Mouse (Mus musculus): ENCODE data around the gene Nebl. TPM values are rescaled to one million over a fixed set of nuclear protein-coding genes. Genes with fewer than 3 reads are reported as not detected.

Gene Nebl
- polyA plus RNA-seq, 1 experiment = 1.7 TPM

DNA sequence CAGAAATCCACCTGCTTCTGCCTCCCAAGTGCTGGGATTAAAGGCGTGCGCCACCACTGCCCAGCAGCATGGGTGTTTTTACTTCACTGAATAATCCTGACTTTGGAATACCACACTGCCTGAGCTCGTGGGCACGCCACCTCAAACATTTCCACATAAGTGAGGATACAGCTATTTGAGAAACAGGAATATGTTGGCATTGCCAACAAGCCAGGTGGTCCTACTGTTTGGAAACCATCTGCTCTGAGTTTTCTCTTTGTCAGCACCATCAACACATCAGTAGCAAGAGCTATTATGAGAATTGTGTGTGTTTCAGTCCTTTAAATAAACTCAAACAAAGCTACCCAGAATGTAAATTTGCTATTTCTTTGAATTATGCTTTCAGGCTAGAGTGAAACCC lies 192.8 kb downstream of the Nebl start:
- no peaks in the 10 kb centered on the region for H3K27me3 ChIP-seq (ENCODE audit: control insufficient read depth, insufficient read depth, low read length)
- no peaks in the 10 kb centered on the region for H3K36me3 ChIP-seq (ENCODE audit: control insufficient read depth, insufficient read depth, low read length)
- TF ChIP-seq CTCF (IDR thresholded peaks at IDR 0.05; ENCODE audit: control insufficient read depth, insufficient read depth, insufficient replicate concordance, low read depth, low read length) (no peak), POLR2A (IDR thresholded peaks at IDR 0.05; ENCODE audit: control insufficient read depth, low read depth, low read length) (no peak)
- no peak overlapping the region for H3K27ac ChIP-seq (ENCODE audit: control insufficient read depth, insufficient read depth, low read depth, low read length)
- H3K4me1 ChIP-seq (ENCODE audit: control insufficient read depth, insufficient read depth, low read length) = no peaks in the 10 kb centered on the region
- H3K4me3 ChIP-seq (ENCODE audit: control insufficient read depth, low read depth, low read length) = no peak overlapping the region

DNA sequence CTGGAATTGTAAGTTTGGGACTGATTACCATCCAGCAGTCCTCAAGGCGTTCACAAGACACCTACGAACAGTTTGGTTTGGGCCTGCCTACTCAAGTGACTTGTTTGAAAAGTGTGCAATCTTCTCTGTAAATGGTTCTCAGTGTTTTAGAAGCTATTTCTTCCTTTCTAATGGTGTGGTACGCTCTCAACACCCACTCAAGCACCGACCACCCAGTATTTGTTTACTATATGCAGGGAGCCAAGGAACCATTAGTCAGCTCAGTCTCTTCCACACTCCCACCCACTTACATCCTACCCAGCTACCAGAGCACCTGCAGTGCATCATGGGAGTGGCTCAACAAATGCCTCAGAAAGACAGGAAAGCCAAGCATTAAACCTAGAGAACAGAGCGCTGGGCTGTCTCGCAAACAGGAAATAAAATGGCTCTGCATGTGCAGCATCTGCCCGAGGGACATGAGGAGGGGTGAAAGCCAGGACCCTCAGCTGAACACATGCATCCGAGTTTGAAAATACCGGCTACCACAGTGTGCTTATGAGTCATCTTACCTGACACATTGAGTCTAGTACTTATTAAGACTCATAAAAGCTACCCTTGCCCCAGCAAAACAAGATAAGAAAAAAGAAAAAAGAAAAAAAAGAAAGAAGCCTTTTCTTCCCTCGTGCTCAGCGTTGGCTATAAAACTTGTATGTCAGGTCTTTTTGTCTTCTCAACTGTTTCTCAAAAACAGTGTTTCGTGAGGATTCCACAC lies 199.7 kb downstream of the Nebl start:
- TF ChIP-seq POLR2A (IDR thresholded peaks at IDR 0.05; ENCODE audit: control insufficient read depth, low read depth, low read length) = no peak
- TF ChIP-seq CTCF (IDR thresholded peaks at IDR 0.05; ENCODE audit: control insufficient read depth, insufficient read depth, insufficient replicate concordance, low read depth, low read length) = no peak
- no peaks in the 10 kb centered on the region; the same call in 1 of the 2 replicates for H3K4me1 ChIP-seq (ENCODE audit: control insufficient read depth, insufficient read depth, low read length)
- H3K27me3 ChIP-seq (ENCODE audit: control insufficient read depth, insufficient read depth, low read length) = no peaks in the 10 kb centered on the region
- no peak overlapping the region for H3K4me3 ChIP-seq (ENCODE audit: control insufficient read depth, low read depth, low read length)
- no peaks in the 10 kb centered on the region for H3K36me3 ChIP-seq (ENCODE audit: control insufficient read depth, insufficient read depth, low read length)
- H3K27ac ChIP-seq (ENCODE audit: control insufficient read depth, insufficient read depth, low read depth, low read length) = no peak overlapping the region

DNA sequence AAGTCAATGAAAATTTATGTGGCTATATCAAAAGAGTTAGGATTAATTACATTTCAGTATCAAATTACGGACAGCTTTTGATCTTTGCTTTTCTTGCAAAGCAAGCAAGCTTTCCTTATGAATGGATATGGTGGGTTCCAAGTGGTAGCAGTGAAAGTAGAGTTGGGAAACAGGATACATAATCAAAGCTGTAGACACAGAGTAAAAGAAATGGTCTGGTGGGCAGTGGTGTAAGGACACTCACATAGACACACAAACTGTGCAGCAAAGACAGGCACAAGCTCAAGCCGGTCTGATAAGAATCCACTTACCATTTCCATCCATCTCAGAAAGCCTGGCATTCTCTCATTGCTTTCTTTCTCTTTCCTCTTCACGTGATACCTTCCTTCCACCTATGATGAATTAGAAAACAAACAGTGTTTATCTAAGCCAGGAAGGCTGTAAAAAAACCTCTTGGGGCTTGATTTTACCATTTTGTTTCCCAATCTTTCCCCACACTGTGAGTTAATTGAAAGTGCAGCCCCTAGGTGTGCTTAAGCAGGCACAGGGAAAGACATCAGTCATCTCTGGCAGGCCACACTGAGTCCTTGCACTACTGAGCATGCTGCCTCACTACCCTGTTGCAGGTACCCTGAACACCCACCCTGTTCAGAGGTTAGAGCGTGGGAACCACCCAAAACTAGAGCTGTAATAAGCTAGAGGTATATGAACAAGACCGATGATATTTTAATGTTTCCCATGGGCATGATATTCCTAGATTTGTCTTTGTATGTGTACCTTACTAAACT lies 205.3 kb downstream of the Nebl start:
- no peaks in the 10 kb centered on the region for H3K27me3 ChIP-seq (ENCODE audit: control insufficient read depth, insufficient read depth, low read length)
- no peak overlapping the region for H3K4me3 ChIP-seq (ENCODE audit: control insufficient read depth, low read depth, low read length)
- H3K27ac ChIP-seq (ENCODE audit: control insufficient read depth, insufficient read depth, low read depth, low read length) = no peak overlapping the region
- no peak for TF ChIP-seq POLR2A (IDR thresholded peaks at IDR 0.05; ENCODE audit: control insufficient read depth, low read depth, low read length)
- TF ChIP-seq CTCF (IDR thresholded peaks at IDR 0.05; ENCODE audit: control insufficient read depth, insufficient read depth, insufficient replicate concordance, low read depth, low read length) = no peak
- H3K4me1 ChIP-seq (ENCODE audit: control insufficient read depth, insufficient read depth, low read length) = no peaks in the 10 kb centered on the region
- no peaks in the 10 kb centered on the region for H3K36me3 ChIP-seq (ENCODE audit: control insufficient read depth, insufficient read depth, low read length)

GRCm38 (mm10) chr2:17525211-17525610 lies 206.1 kb downstream of the Nebl start:
- no peak overlapping the region for H3K27ac ChIP-seq (ENCODE audit: control insufficient read depth, insufficient read depth, low read depth, low read length)
- H3K36me3 ChIP-seq (ENCODE audit: control insufficient read depth, insufficient read depth, low read length) = no peaks in the 10 kb centered on the region
- TF ChIP-seq CTCF (IDR thresholded peaks at IDR 0.05; ENCODE audit: control insufficient read depth, insufficient read depth, insufficient replicate concordance, low read depth, low read length) (no peak), POLR2A (IDR thresholded peaks at IDR 0.05; ENCODE audit: control insufficient read depth, low read depth, low read length) (no peak)
- H3K27me3 ChIP-seq (ENCODE audit: control insufficient read depth, insufficient read depth, low read length) = no peaks in the 10 kb centered on the region
- H3K4me1 ChIP-seq (ENCODE audit: control insufficient read depth, insufficient read depth, low read length) = no peaks in the 10 kb centered on the region
- H3K4me3 ChIP-seq (ENCODE audit: control insufficient read depth, low read depth, low read length) = no peak overlapping the region

DNA sequence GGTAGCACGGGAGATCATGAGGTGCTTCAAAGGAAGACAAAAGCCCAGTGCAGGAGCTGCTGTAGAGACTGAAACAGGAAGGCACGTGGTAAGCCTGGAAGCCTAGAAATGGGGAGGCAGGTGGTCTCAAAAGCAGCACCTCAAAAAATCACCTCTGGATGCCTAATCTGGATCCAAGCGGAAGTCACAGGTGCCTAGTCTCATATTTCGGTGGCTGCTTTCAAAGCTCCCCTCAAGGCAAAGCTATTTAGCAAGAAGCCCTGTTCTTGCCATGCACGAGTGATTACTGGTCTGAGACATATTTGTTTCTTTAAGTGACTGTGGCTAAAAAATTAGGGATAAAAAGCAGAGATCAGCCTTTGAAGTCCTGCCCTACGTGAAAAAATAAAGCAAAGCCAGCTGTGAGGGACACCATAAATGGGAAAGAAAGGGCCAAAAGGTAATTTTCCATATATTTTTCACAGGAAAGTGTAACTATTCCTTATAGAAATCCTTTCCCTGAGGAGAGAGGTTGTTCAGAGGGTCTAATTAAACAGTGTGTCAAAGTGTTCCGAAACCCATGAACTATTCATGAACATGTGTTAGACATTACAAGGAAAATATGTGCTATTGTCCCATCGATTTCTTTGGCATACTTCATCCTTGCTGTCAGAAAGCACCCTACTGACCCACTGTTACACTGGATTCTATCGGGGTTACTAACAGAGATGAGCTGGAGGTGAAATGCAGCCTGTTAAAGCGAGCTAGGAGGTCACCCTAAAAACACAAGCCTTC lies 206.9 kb downstream of the Nebl start:
- Histone ChIP-seq H3K36me3 (ENCODE audit: control insufficient read depth, insufficient read depth, low read length) (no peaks in the 10 kb centered on the region), H3K27me3 (ENCODE audit: control insufficient read depth, insufficient read depth, low read length) (no peaks in the 10 kb centered on the region), H3K27ac (ENCODE audit: control insufficient read depth, insufficient read depth, low read depth, low read length) (no peak overlapping the region), H3K4me1 (ENCODE audit: control insufficient read depth, insufficient read depth, low read length) (no peaks in the 10 kb centered on the region), H3K4me3 (ENCODE audit: control insufficient read depth, low read depth, low read length) (no peak overlapping the region)
- TF ChIP-seq POLR2A (IDR thresholded peaks at IDR 0.05; ENCODE audit: control insufficient read depth, low read depth, low read length) (no peak), CTCF (IDR thresholded peaks at IDR 0.05; ENCODE audit: control insufficient read depth, insufficient read depth, insufficient replicate concordance, low read depth, low read length) (no peak)

DNA sequence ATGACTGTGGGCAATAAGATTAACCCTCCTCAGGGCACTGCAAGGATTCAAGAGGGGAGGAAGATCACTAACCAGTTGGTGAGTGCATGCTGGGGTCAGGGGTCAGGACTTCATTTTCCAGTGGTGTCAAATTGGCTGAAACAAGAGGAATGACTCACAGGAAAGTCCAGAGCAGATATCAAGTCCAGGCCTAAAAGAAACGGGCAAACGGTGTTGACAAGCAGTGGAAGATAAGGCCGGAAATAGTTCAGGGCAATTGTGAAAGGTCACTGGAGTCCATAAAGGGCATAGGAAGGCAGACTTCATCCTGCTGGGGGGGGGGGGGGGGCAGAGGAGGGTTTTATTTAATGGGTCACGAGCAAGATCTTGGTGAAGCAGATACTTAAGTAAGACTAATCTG lies 207.5 kb downstream of the Nebl start:
- TF ChIP-seq POLR2A (IDR thresholded peaks at IDR 0.05; ENCODE audit: control insufficient read depth, low read depth, low read length) = no peak
- no peak for TF ChIP-seq CTCF (IDR thresholded peaks at IDR 0.05; ENCODE audit: control insufficient read depth, insufficient read depth, insufficient replicate concordance, low read depth, low read length)
- H3K4me3 ChIP-seq (ENCODE audit: control insufficient read depth, low read depth, low read length) = no peak overlapping the region
- H3K4me1 ChIP-seq (ENCODE audit: control insufficient read depth, insufficient read depth, low read length) = no peaks in the 10 kb centered on the region
- H3K27ac ChIP-seq (ENCODE audit: control insufficient read depth, insufficient read depth, low read depth, low read length) = no peak overlapping the region
- H3K36me3 ChIP-seq (ENCODE audit: control insufficient read depth, insufficient read depth, low read length) = no peaks in the 10 kb centered on the region
- no peaks in the 10 kb centered on the region for H3K27me3 ChIP-seq (ENCODE audit: control insufficient read depth, insufficient read depth, low read length)

DNA sequence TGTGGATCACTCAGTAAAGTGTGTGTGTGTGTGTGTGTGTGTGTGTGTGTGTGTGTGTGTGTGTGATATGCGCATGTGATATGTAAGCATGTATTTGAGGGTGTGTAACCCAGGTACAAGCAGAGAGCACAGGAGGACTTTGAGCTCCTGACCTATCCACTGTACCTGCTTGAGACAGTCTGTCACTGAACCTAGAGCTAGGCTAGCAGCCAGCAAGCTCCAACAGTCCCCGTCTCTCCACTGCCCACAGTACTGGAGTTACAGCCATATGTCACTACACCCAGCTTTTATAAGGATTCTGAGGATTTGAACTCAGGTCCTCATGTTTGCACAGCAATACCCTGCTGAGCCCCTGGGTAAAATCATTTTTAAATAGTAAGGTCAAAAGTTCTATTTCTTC lies 215.6 kb downstream of the Nebl start:
- no peaks in the 10 kb centered on the region for H3K27me3 ChIP-seq (ENCODE audit: control insufficient read depth, insufficient read depth, low read length)
- H3K36me3 ChIP-seq (ENCODE audit: control insufficient read depth, insufficient read depth, low read length) = no peaks in the 10 kb centered on the region
- no peaks in the 10 kb centered on the region for H3K4me1 ChIP-seq (ENCODE audit: control insufficient read depth, insufficient read depth, low read length)
- H3K27ac ChIP-seq (ENCODE audit: control insufficient read depth, insufficient read depth, low read depth, low read length) = no peak overlapping the region
- TF ChIP-seq CTCF (IDR thresholded peaks at IDR 0.05; ENCODE audit: control insufficient read depth, insufficient read depth, insufficient replicate concordance, low read depth, low read length) (no peak), POLR2A (IDR thresholded peaks at IDR 0.05; ENCODE audit: control insufficient read depth, low read depth, low read length) (no peak)
- no peak overlapping the region for H3K4me3 ChIP-seq (ENCODE audit: control insufficient read depth, low read depth, low read length)
